Mouse (Mus musculus): ENCODE measurements at regions not wholly inside any gene's neighbourhood (a gene's known extent, or its start where the extent isn't known, plus 50 kb on each side); places are given as distances from the start of the nearest gene placed in this dataset.

DNA sequence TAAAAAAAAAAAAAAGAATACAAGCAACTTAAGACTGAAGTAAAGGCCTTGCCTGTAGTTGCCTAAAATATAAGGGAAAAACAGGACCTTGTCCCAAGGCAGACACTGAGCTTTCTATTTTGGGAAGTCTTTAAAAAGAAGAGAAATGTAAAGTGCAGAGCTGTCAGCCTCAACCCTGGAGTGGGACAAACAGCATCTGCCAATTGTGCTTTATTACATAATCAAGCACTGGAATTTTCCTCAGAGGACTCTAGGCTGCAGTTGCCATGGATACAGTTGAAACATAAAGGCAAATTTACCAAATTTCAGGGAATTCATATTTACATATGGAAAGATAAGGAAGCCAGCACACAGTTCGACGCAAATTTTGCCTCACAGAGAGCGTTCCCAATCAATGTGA is 406.7 kb downstream of the Gm597 start:
- DNase-seq (ENCODE audit: low spot score in 2 of 2) = peak; percentile 38 to 64
- Histone ChIP-seq H3K4me3 (no peak overlapping the region), H3K27ac (0 out of 2 replicates have a peak overlapping the region, but pooled peaks have one; percentile 48)
- no peak for TF ChIP-seq CTCF (conservative IDR thresholded peaks at IDR 0.05)

DNA sequence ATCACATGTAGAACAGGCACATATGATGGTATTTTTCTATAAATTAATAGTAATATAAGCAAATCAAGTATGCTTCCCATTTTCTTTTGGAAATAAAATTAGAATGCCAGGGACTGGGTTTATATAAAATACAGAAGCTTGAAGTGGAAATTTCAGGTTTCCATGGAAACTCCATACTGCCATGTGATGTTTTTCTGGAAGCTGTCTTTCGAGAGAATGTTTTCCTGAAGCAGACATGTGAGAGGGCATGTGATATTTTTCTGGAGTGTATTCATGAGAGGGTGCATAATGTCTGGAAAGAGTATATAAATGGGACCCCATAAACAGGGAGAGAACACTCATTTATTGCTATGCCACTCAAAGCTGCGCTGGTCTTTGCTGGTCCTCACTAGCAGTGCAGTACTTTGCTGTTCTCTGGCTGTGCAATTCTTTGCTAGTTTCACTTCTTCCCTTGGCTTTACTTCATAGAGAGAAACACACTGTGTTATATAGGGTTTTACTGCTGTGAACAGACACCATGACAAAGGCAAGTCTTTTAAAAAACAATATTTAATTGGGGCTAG is 430.6 kb downstream of the Gm597 start:
- Histone ChIP-seq H3K4me3 (no peak overlapping the region), H3K27ac (peak overlapping the region; percentile 46; the same call in 1 of the 2 replicates)
- no peak for TF ChIP-seq CTCF (conservative IDR thresholded peaks at IDR 0.05)
- peak; percentile 9 to 18 for DNase-seq (ENCODE audit: low spot score in 2 of 2)

- H3K4me3 ChIP-seq = no peak overlapping the region
These were observed 431.5 kb downstream of the Gm597 start for GRCm38 (mm10) chr1:28348572-28348971.

DNA sequence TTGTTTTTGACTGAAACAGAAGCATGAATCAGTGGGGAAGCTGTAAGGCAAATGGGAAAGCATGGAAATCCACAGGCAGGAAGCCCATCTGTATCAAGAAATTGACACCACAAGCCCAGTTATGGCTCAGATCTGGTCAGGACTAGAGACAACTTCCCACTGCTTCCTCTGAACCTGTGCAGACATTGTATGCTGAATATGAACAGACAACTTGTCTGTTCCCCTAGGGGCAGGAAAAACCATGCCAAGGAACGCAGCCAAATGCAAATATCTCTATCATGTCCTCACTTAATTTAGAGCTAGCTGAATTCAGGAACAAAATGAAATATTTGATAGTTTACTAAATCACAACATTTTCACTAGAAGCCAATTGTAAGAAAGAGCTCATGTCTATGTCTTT is 440.0 kb downstream of the Gm597 start:
- DNase-seq (ENCODE audit: low spot score in 2 of 2) = peak; percentile 9 to 15
- no peak overlapping the region for H3K4me3 ChIP-seq
- no peak for TF ChIP-seq CTCF (conservative IDR thresholded peaks at IDR 0.05)
- H3K27ac ChIP-seq = no peak overlapping the region

More at GRCm38 (mm10) chr1:28348572-28348971, 431.5 kb downstream of the Gm597 start:
- no peak for DNase-seq (ENCODE audit: low spot score in 2 of 2)
- TF ChIP-seq CTCF (conservative IDR thresholded peaks at IDR 0.05) = no peak
- no peak overlapping the region for H3K27ac ChIP-seq

- DNase-seq (ENCODE audit: low spot score in 2 of 2) = no peak
- Histone ChIP-seq H3K27ac (no peak overlapping the region), H3K4me3 (no peak overlapping the region)
- TF ChIP-seq CTCF (conservative IDR thresholded peaks at IDR 0.05) = no peak
These were observed 445.7 kb downstream of the Gm597 start for GRCm38 (mm10) chr1:28334366-28334765.

DNA sequence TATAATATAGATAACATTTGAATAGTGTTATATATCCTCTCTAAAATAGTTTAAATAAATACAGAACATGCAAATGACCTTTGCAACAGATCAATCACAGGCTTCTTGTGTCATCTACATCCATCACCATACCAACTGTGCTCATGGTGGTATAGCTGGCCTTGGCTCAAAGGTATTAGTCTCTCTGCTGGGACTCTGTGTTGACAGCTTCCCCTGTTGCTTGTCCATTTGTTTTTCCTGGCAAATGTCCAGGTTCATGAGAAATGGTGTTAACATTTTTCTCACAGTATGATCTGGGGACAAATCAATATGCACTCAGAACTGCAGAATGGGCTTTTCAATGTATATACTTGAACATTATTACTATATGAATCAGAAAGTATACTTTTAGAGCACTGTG is 448.0 kb downstream of the Gm597 start:
- TF ChIP-seq CTCF (conservative IDR thresholded peaks at IDR 0.05) = no peak
- no peak for DNase-seq (ENCODE audit: low spot score in 2 of 2)

GRCm38 (mm10) chr1:28328986-28329385 is 451.1 kb downstream of the Gm597 start:
- no peak for TF ChIP-seq CTCF (conservative IDR thresholded peaks at IDR 0.05)
- DNase-seq (ENCODE audit: low spot score in 2 of 2) = no peak
- H3K4me3 ChIP-seq = no peak overlapping the region
- H3K27ac ChIP-seq = no peak overlapping the region

More for the DNA sequence above, 448.0 kb downstream of the Gm597 start:
- H3K27ac ChIP-seq = no peak overlapping the region
- no peak overlapping the region for H3K4me3 ChIP-seq

- TF ChIP-seq CTCF (conservative IDR thresholded peaks at IDR 0.05) = no peak
- no peak overlapping the region for H3K4me3 ChIP-seq
- DNase-seq (ENCODE audit: low spot score in 2 of 2) = no peak
- H3K27ac ChIP-seq = no peak overlapping the region
These were observed 451.5 kb downstream of the Gm597 start for GRCm38 (mm10) chr1:28328539-28328938.

DNA sequence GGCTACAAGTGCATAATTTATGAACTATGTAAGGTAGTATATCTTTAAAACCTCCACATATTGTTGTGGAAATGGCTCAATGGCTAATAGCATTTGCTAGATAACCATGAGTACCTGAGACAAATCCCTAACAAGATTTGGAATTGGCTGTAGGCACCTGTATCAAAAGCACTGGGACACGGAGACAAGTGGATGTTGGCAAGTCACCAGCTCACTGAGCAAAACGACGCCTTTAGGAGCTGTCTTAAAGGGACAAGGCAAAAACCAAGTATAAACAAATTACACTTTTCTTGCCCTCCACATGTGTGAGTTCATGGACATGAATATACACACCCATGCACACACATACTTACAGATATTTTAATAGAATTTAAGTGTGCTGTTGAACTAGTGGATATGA is 455.9 kb downstream of the Gm597 start:
- no peak overlapping the region for H3K4me3 ChIP-seq
- DNase-seq (ENCODE audit: low spot score in 2 of 2) = no peak
- no peak overlapping the region for H3K27ac ChIP-seq
- no peak for TF ChIP-seq CTCF (conservative IDR thresholded peaks at IDR 0.05)

Data from layer of hippocampus, adult 2 months (tissue).